In genomic region chr17:64065243-64065642, GRCm38 (mm10) we compare ENCODE assay signal across 26 mouse cellular contexts.
A peak's percentile ranks its signal among the peaks of the same experiment; 100 is the strongest.
DNase-seq lines count a peak whose midpoint lies in the region; ATAC-seq and TF ChIP-seq lines count a peak whose summit lies in the region.
"Had no signal": no experiment of that assay in that cellular context is flagged by ENCODE, and none has a peak within 500 bp of the region (broad histone marks: within the 10 kb centered on the region; RNA-seq: fewer than 3 reads in every experiment).

No protein-coding gene starts in this region.

- no peak overlapping the region for H3K4me3 ChIP-seq in liver, embryonic 11.5 days (ENCODE audit: low read depth, low read length)
- H3K4me3 ChIP-seq in megakaryocyte, embryonic 14.5 days (replicated peaks): peak overlapping the region; percentile 1
- H3K4me3 ChIP-seq in liver, embryonic 14.5 days (ENCODE audit: insufficient read depth in 1 of 2, low read depth in 2 of 2, low read length in 2 of 2): no peak overlapping the region
- H3K4me3 ChIP-seq: embryonic facial prominence, embryonic 13.5 days; embryonic facial prominence, embryonic 15.5 days; forebrain, embryonic 13.5 days; forebrain, embryonic 15.5 days had no signal

- no peaks in the 10 kb centered on the region for H3K4me1 ChIP-seq in liver, embryonic 11.5 days (replicated peaks; ENCODE audit: control insufficient read depth, insufficient read depth, low read length)
- H3K4me1 ChIP-seq in megakaryocyte, embryonic 14.5 days: peaks cover 58% of the 10 kb centered on the region
- H3K4me1 ChIP-seq in liver, embryonic 14.5 days (replicated peaks; ENCODE audit: control insufficient read depth in 2 of 2, insufficient read depth in 2 of 2, low read length in 1 of 2): 0 out of 4 replicates have a peak, but pooled peaks cover 0 to 2% of the 10 kb centered on the region in 2 experiments
- H3K4me1 ChIP-seq: embryonic facial prominence, embryonic 13.5 days; embryonic facial prominence, embryonic 15.5 days; forebrain, embryonic 13.5 days; forebrain, embryonic 15.5 days had no signal

- peak; percentile 51; the same call in 1 of the 2 replicates for ATAC-seq in liver, embryonic 11.5 days (replicated peaks; ENCODE audit: low FRiP score)
- no peak for ATAC-seq in megakaryocyte, adult 5-6 weeks (ENCODE audit: poor library complexity, severe bottlenecking)
- peak; percentile 28; the same call in 1 of the 2 replicates for ATAC-seq in liver, embryonic 14.5 days (ENCODE audit: insufficient read depth)
- ATAC-seq: activated CD4-positive, CD25-positive, alpha-beta regulatory T cell, adult 4 months; CD4-positive, CD25-positive, alpha-beta regulatory T cell, adult 4 months; forebrain, embryonic 13.5 days; forebrain, embryonic 15.5 days; forebrain, postnatal 0 days; Patski had no signal

- H3K9ac ChIP-seq in liver, embryonic 11.5 days (ENCODE audit: low read depth, low read length): no peak overlapping the region
- H3K9ac ChIP-seq in liver, embryonic 14.5 days (replicated peaks): no peak overlapping the region
- H3K9ac ChIP-seq: embryonic facial prominence, embryonic 13.5 days; embryonic facial prominence, embryonic 15.5 days; forebrain, embryonic 13.5 days; forebrain, embryonic 15.5 days; forebrain, postnatal 0 days had no signal

- H3K36me3 ChIP-seq in liver, embryonic 11.5 days (ENCODE audit: control insufficient read depth, insufficient read depth, low read length): no peaks in the 10 kb centered on the region
- peaks cover 10% of the 10 kb centered on the region for H3K36me3 ChIP-seq in megakaryocyte, embryonic 14.5 days (replicated peaks; ENCODE audit: low read length)
- H3K36me3 ChIP-seq in liver, embryonic 14.5 days (replicated peaks; ENCODE audit: control insufficient read depth, insufficient read depth, low read depth): no peaks in the 10 kb centered on the region
- H3K36me3 ChIP-seq: embryonic facial prominence, embryonic 13.5 days; embryonic facial prominence, embryonic 15.5 days had no signal

- no peak for TF ChIP-seq EP300 in liver, embryonic 14.5 days (IDR thresholded peaks at IDR 0.05; ENCODE audit: low read depth)

- no peaks in the 10 kb centered on the region for H3K27me3 ChIP-seq in liver, embryonic 11.5 days (replicated peaks; ENCODE audit: control insufficient read depth, insufficient read depth, low read length)
- H3K27me3 ChIP-seq in megakaryocyte, embryonic 14.5 days (replicated peaks): no peaks in the 10 kb centered on the region
- H3K27me3 ChIP-seq in liver, embryonic 14.5 days (ENCODE audit: control insufficient read depth, insufficient read depth, low read length): no peaks in the 10 kb centered on the region
- H3K27me3 ChIP-seq: CH12.LX; embryonic facial prominence, embryonic 13.5 days; embryonic facial prominence, embryonic 15.5 days; forebrain, embryonic 13.5 days; forebrain, embryonic 15.5 days; Patski had no signal

- H3K9me3 ChIP-seq in liver, embryonic 11.5 days (ENCODE audit: control insufficient read depth, low read length): no peaks in the 10 kb centered on the region
- H3K9me3 ChIP-seq in megakaryocyte, embryonic 14.5 days: no peaks in the 10 kb centered on the region
- no peaks in the 10 kb centered on the region for H3K9me3 ChIP-seq in liver, embryonic 14.5 days (ENCODE audit: control insufficient read depth, low read length)
- H3K9me3 ChIP-seq: embryonic facial prominence, embryonic 13.5 days; embryonic facial prominence, embryonic 15.5 days; forebrain, embryonic 13.5 days; forebrain, embryonic 15.5 days; G1E had no signal

- 60% methylated on average over 3 of the region's 3 CpGs for WGBS in liver, embryonic 11.5 days
- 58% methylated on average over 3 of the region's 3 CpGs for WGBS in liver, embryonic 14.5 days (ENCODE audit: insufficient replicate concordance)

- no peak overlapping the region for H3K27ac ChIP-seq in liver, embryonic 11.5 days (ENCODE audit: low read depth, low read length)
- no peak overlapping the region for H3K27ac ChIP-seq in liver, embryonic 14.5 days
- H3K27ac ChIP-seq: embryonic facial prominence, embryonic 13.5 days; embryonic facial prominence, embryonic 15.5 days; forebrain, embryonic 13.5 days; forebrain, embryonic 15.5 days had no signal

- no peak for DNase-seq in liver, embryonic 11.5 days (ENCODE audit: low spot score)
- no peak for DNase-seq in liver
- no peak for DNase-seq in liver, embryonic 14.5 days (ENCODE audit: low read depth in 3 of 3, low spot score in 3 of 3)
- DNase-seq in layer of hippocampus, adult 8-10 months (ENCODE audit: low spot score in 2 of 2): no peak
- DNase-seq: adrenal gland, adult 8-10 months; adrenal gland, postnatal 14 days; adrenal gland, postnatal 36 days; B cell, adult 2 months; cerebellum, adult 11-12 months; cerebellum, adult 2 months; cerebellum, adult 9-10 months; cerebellum, postnatal 10 days; cerebellum, postnatal 25 days; embryo, embryonic 11 days; forebrain, postnatal 0 days had no signal

- H3K4me2 ChIP-seq in liver, embryonic 11.5 days: no peak overlapping the region
- H3K4me2 ChIP-seq in liver, embryonic 14.5 days (ENCODE audit: low read depth): no peak overlapping the region
- H3K4me2 ChIP-seq: embryonic facial prominence, embryonic 13.5 days; embryonic facial prominence, embryonic 15.5 days; forebrain, embryonic 13.5 days; forebrain, embryonic 15.5 days had no signal

- TF ChIP-seq CTCF in liver, embryonic 14.5 days (IDR thresholded peaks at IDR 0.05; ENCODE audit: low read depth): no peak
